Mouse (Mus musculus): ENCODE results near the gene Unc79.

Gene Unc79

GRCm38 (mm10) chr12:102948778-102949394 is at the start of gene Unc79:
Unc79 (plus strand) TSS chr12:102948859.
- DNase-seq (ENCODE audit: extremely low read depth, low read depth, low spot score), result no peak

GRCm38 (mm10) chr12:102899091-102899490 is 49.6 kb upstream of the Unc79 start, which contains the start of gene Cox8c:
Cox8c (plus strand) TSS chr12:102899316.
- no peak for DNase-seq (ENCODE audit: extremely low read depth, low read depth, low spot score)

GRCm38 (mm10) chr12:102908191-102908590 is 40.5 kb upstream of the Unc79 start:
- no peak for DNase-seq (ENCODE audit: extremely low read depth, low read depth, low spot score)

DNA sequence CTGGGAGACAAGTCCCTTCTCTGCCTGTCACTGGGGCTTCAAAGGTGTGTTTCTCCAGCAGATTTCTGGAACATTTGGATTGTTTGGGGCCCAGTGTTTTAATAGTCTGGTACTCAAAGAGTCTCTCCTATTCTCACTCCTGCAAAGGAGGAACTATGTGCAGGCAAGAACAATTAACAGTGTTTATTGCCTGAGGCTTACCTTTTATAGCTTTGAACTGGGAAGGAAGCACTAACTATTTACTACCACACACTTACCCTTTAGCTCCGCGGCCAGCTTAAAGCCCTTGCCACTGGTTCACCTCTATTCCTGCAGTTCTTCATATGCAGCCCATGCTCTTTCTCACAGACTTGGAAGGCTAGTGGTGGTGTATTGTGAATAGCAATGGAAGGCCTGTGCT is 32.6 kb upstream of the Unc79 start:
- DNase-seq (ENCODE audit: extremely low read depth, low read depth, low spot score), result no peak

DNA sequence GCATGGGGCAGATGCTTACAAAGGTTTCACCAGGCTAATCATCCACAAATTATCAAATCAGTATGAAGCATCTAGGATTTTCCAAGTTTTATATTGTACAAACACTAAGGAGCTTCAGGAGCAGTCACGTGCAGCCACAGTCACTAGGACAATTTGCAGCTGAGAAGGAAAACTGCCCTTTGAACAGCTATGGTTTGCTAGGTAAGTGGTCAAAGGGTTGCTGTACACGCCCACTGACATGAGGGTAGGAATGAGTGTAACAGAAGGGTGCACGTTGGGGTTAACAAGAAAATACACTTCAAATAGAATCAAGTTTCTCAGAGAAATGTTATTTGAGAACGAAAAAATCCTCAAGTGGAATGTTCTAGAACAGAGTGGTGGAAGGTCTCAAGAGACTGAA is 18.9 kb upstream of the Unc79 start:
- DNase-seq (ENCODE audit: extremely low read depth, low read depth, low spot score), result no peak

GRCm38 (mm10) chr12:102930335-102930734 is 18.3 kb upstream of the Unc79 start:
- no peak for DNase-seq (ENCODE audit: extremely low read depth, low read depth, low spot score)

GRCm38 (mm10) chr12:102930789-102931188 is 17.9 kb upstream of the Unc79 start:
- DNase-seq (ENCODE audit: extremely low read depth, low read depth, low spot score), result no peak

- no peak for DNase-seq (ENCODE audit: extremely low read depth, low read depth, low spot score)
Observed at GRCm38 (mm10) chr12:102935892-102936291, 12.8 kb upstream of the Unc79 start.

DNA sequence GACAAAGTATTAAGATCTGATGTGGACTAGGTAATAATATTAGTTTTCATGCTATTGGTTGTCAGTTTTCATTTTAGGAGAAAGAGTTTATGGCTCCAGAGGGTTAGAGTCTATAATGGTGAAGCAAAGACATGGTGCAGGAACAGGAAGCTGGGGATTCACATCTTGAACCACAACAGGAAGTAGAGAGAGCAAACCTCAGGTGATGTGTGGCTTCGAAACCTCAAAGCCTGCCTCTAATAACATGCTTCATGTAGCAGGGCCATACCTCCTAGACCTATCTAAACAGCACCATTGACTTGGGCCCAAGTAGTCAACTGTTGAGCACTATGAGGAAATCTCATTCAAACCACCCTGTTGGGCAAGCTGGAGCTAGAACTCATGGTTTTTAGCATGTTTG is 3.1 kb upstream of the Unc79 start:
- DNase-seq (ENCODE audit: extremely low read depth, low read depth, low spot score), result no peak

GRCm38 (mm10) chr12:102947826-102948225 is 833 bp upstream of the Unc79 start:
- no peak for DNase-seq (ENCODE audit: extremely low read depth, low read depth, low spot score)

DNA sequence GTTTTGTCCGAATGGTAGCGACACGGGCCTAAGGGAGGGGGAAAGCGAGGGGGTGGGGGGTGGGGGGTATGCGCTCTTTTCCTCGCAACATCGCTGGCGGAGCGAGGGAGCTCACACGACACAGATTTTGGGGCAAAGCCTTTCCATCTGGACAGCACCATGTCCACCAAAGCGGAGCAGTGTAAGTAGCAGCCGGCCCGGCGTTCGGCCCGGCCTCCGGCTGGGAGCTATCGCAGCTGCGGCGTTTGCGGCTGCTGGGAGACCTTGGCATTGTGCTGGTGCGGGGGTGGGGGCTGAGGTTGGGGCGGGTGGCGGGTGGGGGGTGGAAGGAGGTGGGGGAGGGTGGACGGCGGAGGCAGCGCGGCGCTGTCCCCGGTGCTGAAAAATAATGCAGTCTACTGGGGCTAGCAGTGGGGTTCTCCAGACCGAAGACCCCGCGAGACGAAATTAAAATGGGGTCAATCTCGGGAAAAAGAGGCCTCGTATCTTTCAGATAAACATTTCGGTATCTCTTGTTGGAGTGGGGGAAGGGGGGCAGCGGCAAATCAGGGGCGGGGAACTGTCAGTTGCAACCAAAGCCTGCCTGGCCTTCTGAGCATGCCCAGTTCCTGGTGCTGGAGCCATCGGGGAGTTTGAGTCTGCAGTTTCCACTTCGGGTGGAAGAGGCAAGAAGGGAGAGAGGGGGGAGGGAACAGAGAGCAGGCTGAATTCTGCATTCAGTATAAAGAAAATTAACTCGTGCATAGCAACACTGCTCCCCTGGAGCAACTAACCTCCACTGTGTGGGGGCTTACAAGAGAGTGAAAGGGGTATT is 943 bp downstream of the Unc79 start:
- DNase-seq (ENCODE audit: extremely low read depth, low read depth, low spot score), result no peak

GRCm38 (mm10) chr12:102960051-102960775 is 11.6 kb downstream of the Unc79 start:
- DNase-seq (ENCODE audit: extremely low read depth, low read depth, low spot score), result no peak

GRCm38 (mm10) chr12:102961066-102961465 is 12.4 kb downstream of the Unc79 start:
- DNase-seq (ENCODE audit: extremely low read depth, low read depth, low spot score), result no peak

- no peak for DNase-seq (ENCODE audit: extremely low read depth, low read depth, low spot score)
Observed at GRCm38 (mm10) chr12:102964486-102964885, 15.8 kb downstream of the Unc79 start.

GRCm38 (mm10) chr12:102980584-102980983 is 31.9 kb downstream of the Unc79 start:
- DNase-seq (ENCODE audit: extremely low read depth, low read depth, low spot score), result no peak

GRCm38 (mm10) chr12:102981543-102981942 is 32.9 kb downstream of the Unc79 start:
- no peak for DNase-seq (ENCODE audit: extremely low read depth, low read depth, low spot score)

- no peak for DNase-seq (ENCODE audit: extremely low read depth, low read depth, low spot score)
Observed at GRCm38 (mm10) chr12:102985401-102985800, 36.7 kb downstream of the Unc79 start.

DNA sequence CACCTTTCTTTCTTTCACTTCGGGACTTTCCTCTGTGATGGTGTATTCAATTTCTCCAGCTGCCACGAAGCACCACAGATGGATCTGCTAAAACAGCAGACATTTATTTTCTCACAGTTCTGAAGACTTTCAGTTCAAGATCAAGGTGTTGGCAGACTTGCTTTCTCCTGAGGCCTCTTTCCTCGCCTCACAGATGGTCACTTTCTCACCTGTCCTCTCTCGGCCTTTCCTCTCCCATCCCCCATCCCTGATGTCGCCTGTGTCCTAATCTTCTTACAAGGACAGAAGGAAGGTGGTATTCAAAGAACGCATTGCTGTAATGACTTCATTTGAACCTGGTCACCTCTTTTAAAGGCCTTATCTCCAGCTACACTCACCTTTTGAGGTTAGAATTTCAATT is 39.1 kb downstream of the Unc79 start:
- no peak for DNase-seq (ENCODE audit: extremely low read depth, low read depth, low spot score)

DNA sequence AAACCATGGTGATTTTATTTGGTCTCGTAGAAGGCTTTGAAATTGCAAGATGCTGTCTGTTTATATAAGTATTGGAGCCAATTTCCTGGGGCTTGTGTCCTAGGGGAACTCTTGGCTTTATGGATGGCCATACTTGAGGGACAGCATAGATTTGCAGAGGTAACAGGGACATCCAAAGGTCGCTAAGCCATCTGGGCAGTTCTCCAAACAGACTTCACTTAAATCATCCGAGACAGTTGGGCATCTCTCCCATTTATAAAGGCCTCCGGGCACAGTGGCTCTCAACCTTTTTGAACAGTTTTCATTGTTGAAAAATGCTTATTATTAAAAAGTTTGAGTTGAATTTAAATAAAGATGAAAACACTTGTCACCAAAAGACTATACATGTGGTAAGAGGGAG is 59.8 kb downstream of the Unc79 start:
- no peak for DNase-seq (ENCODE audit: extremely low read depth, low read depth, low spot score)

GRCm38 (mm10) chr12:103018161-103018560 is 69.5 kb downstream of the Unc79 start:
- no peak for DNase-seq (ENCODE audit: extremely low read depth, low read depth, low spot score)

GRCm38 (mm10) chr12:103036692-103037091 is 88.0 kb downstream of the Unc79 start:
- no peak for DNase-seq (ENCODE audit: extremely low read depth, low read depth, low spot score)

DNA sequence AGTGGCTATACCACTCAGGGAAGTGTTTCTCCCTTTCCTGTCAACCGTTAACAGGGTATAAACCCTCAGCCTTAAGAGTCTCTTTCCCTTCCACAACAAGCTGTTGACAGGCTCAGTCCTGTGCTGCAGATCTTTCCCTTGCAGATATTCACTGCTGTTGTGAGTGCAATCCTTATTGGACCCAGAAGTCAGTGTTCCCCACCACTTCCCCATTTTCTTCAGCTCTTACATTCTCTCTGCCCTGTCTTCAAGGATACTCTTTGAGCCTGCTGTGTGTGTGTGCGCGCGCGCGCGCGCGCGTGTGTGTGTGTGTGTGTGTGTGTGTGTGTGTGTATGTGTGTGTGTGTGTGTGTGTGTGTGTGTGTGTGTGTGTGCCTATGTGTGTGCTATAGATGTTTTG is 90.7 kb downstream of the Unc79 start:
- DNase-seq (ENCODE audit: extremely low read depth, low read depth, low spot score), result no peak
